Mouse (Mus musculus): ENCODE data around the gene Gfy. TPM values are rescaled to one million over a fixed set of nuclear protein-coding genes. Genes with fewer than 3 reads are reported as not detected.

Gfy gene
- polyA plus RNA-seq (2012; rRNA removed), result 0.03 TPM in 1 of 2 replicates, not detected in the other

- DNase-seq (ENCODE audit: low spot score), result no peak
Observed at GRCm38 (mm10) chr7:45179469-45179868, at the start of gene Gfy. TSS of gene Gfy (minus strand) at chr7:45179569.

- DNase-seq (ENCODE audit: low spot score), result no peak
Observed at GRCm38 (mm10) chr7:45229046-45229445, 49.7 kb upstream of the Gfy start.

- no peak for DNase-seq (ENCODE audit: low spot score)
Observed at GRCm38 (mm10) chr7:45228548-45228947, 49.2 kb upstream of the Gfy start.

GRCm38 (mm10) chr7:45226421-45226820 is 47.1 kb upstream of the Gfy start:
- DNase-seq (ENCODE audit: low spot score), result no peak

GRCm38 (mm10) chr7:45224826-45225225 is 45.5 kb upstream of the Gfy start:
- DNase-seq (ENCODE audit: low spot score), result no peak

GRCm38 (mm10) chr7:45221680-45222079 is 42.3 kb upstream of the Gfy start:
- no peak for DNase-seq (ENCODE audit: low spot score)

GRCm38 (mm10) chr7:45216442-45217183 is 37.2 kb upstream of the Gfy start:
- no peak for DNase-seq (ENCODE audit: low spot score)

- DNase-seq (ENCODE audit: low spot score), result no peak
Observed at GRCm38 (mm10) chr7:45215673-45216441, 36.5 kb upstream of the Gfy start, which contains the start of gene Tead2. TSS of gene Tead2 (plus strand) at chr7:45215753.

- DNase-seq (ENCODE audit: low spot score), result no peak
Observed at GRCm38 (mm10) chr7:45213708-45214107, 34.3 kb upstream of the Gfy start.

- DNase-seq (ENCODE audit: low spot score), result no peak
Observed at GRCm38 (mm10) chr7:45212356-45212755, 33.0 kb upstream of the Gfy start.

GRCm38 (mm10) chr7:45211851-45212251 is 32.5 kb upstream of the Gfy start, which contains the start of gene Dkkl1:
TSS of gene Dkkl1 (minus strand) at chr7:45212147.
- DNase-seq (ENCODE audit: low spot score), result no peak

GRCm38 (mm10) chr7:45211070-45211469 is 31.7 kb upstream of the Gfy start:
- no peak for DNase-seq (ENCODE audit: low spot score)

- DNase-seq (ENCODE audit: low spot score), result no peak
Observed at GRCm38 (mm10) chr7:45208260-45208659, 28.9 kb upstream of the Gfy start.

GRCm38 (mm10) chr7:45204380-45205143 is 25.2 kb upstream of the Gfy start, which contains the start of gene Ccdc155:
TSS of gene Ccdc155 (minus strand) at chr7:45204892.
- peak; percentile 53 for DNase-seq (ENCODE audit: low spot score)

- no peak for DNase-seq (ENCODE audit: low spot score)
Observed at GRCm38 (mm10) chr7:45202654-45203053, 23.3 kb upstream of the Gfy start.

GRCm38 (mm10) chr7:45198961-45199360 is 19.6 kb upstream of the Gfy start:
- DNase-seq (ENCODE audit: low spot score), result no peak

GRCm38 (mm10) chr7:45198435-45198834 is 19.1 kb upstream of the Gfy start:
- no peak for DNase-seq (ENCODE audit: low spot score)

GRCm38 (mm10) chr7:45196994-45197393 is 17.6 kb upstream of the Gfy start:
- DNase-seq (ENCODE audit: low spot score), result no peak

- no peak for DNase-seq (ENCODE audit: low spot score)
Observed at GRCm38 (mm10) chr7:45196176-45196535, 16.8 kb upstream of the Gfy start.

GRCm38 (mm10) chr7:45195341-45196175 is 16.2 kb upstream of the Gfy start:
- DNase-seq (ENCODE audit: low spot score), result no peak

All from urinary bladder, adult 2 months (tissue).